Mouse (Mus musculus) liver, postnatal 0 days (tissue): ENCODE data around the gene Tspan14. TPM values are rescaled to one million over a fixed set of nuclear protein-coding genes. Genes with fewer than 3 reads are reported as not detected.

ENCODE experiments used
- ATAC-seq: fragments of 200-750 bp; cut with Nextera tagmentation; 2 replicates; pipeline ENCODE4 v1.8.0; 2017; ENCODE audit warnings: mild to moderate bottlenecking, moderate library complexity
- DNase-seq: peaks from one replicate; pipeline ENCODE4 v3.0.0-alpha.2; 2016
- H3K27ac ChIP-seq: fragments of 300-500 bp; sonication (generic); 2 replicates; pipeline ENCODE4 v1.5.1; 2014; ENCODE audit warnings: antibody characterized with exemption, moderate library complexity, mild to moderate bottlenecking, low read depth
- H3K27me3 ChIP-seq: fragments of 300-500 bp; sonication (generic); 2 replicates; pipeline ENCODE4 v1.6.1; 2014; ENCODE audit warnings: low read length, control low read depth, mixed read lengths; ENCODE audit not compliant: insufficient read depth
- H3K36me3 ChIP-seq: fragments of 300-500 bp; sonication (generic); replicated peaks from 2 replicates; pipeline ENCODE4 v1.6.1; 2014; ENCODE audit warnings: mild to moderate bottlenecking, control low read depth, low read length, moderate library complexity, mixed read lengths; ENCODE audit not compliant: insufficient read depth
- H3K4me1 ChIP-seq: fragments of 300-500 bp; sonication (generic); 2 replicates; pipeline ENCODE4 v1.6.1; 2014; ENCODE audit warnings: antibody characterized with exemption, mild to moderate bottlenecking, control low read depth; ENCODE audit not compliant: insufficient read depth
- H3K4me2 ChIP-seq: fragments of 300-500 bp; sonication (generic); 2 replicates; pipeline ENCODE4 v1.6.1; 2014; ENCODE audit warnings: low read depth, mild to moderate bottlenecking, low read length, moderate library complexity, mixed read lengths
- H3K4me3 ChIP-seq: fragments of 300-500 bp; sonication (generic); 2 replicates; pipeline ENCODE4 v1.5.1; 2014; ENCODE audit warnings: low read depth, low read length
- H3K9ac ChIP-seq: fragments of 300-500 bp; sonication (generic); replicated peaks from 2 replicates; pipeline ENCODE4 v1.6.1; 2014; ENCODE audit warnings: mild to moderate bottlenecking, moderate library complexity
- H3K9me3 ChIP-seq: fragments of 300-500 bp; sonication (generic); 2 replicates; pipeline ENCODE4 v1.6.1; 2016; ENCODE audit warnings: mild to moderate bottlenecking, control low read depth, low read length, mixed read lengths
- CTCF ChIP-seq: sonication (generic); IDR thresholded peaks from 2 replicates; pipeline ENCODE4 v1.5.1; 2016; ENCODE audit warnings: antibody characterized with exemption, low read depth
- EP300 ChIP-seq: IDR thresholded peaks from 2 replicates; pipeline ENCODE4 v1.6.1; 2016; ENCODE audit warnings: antibody characterized with exemption, low read depth, mild to moderate bottlenecking
- WGBS: fragments of 180-500 bp; shearing (Covaris S2); extraction: QIAGEN DNeasy Blood & Tissue Kit; methylation state at CpG from one replicate; pipeline ENCODE4 v1.1.7; 2014; ENCODE audit not compliant: insufficient replicate concordance; 5-methylcytosine and 5-hydroxymethylcytosine counted together
- polyA plus RNA-seq: library from polyadenylated mRNA; unstranded; fragments of >200 nt; fragmentation: Nextera tagmentation; extraction: Ambion mirVana; gene quantifications from 2 replicates; pipeline ENCODE4 v1.2.1, GENCODE M21; 2015

Tspan14 gene
- polyA plus RNA-seq, 1 experiment from 2014 or later: 24.9 TPM

DNA sequence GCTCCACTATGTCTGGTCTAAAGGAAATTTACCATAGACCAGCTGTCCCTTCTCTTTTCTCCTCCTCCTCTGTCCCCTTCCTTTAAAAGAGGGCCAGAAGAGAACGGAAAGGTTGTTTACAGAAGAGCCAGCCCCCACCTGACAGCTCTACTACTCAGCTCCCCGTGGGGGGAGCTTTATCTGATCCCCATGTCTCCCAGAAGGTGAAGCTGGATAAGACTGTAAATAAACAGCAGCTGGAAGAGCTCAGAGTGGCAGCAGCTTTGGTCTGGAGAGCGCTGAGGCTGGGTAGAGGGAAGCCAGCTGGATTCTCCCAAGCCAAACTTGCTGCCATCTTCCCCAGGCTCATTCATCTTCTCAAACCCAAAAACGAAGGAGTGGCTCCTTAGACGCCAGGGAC lies 41.0 kb upstream of the Tspan14 start:
- Histone ChIP-seq H3K27ac (peak overlapping the region; percentile 83), H3K36me3 (peaks cover 4% of the 10 kb centered on the region), H3K9ac (peak overlapping the region; percentile 36), H3K4me1 (peaks cover 75% of the 10 kb centered on the region), H3K4me3 (peak overlapping the region; percentile 17), H3K4me2 (peak overlapping the region; percentile 63), H3K9me3 (no peaks in the 10 kb centered on the region), H3K27me3 (no peaks in the 10 kb centered on the region)
- ATAC-seq: peak; percentile 75
- DNase-seq: peak; percentile 40
- TF ChIP-seq CTCF: no peak
- TF ChIP-seq EP300: peak; percentile 95
- 27% methylated on average over 5 of the region's 5 CpGs for WGBS

DNA sequence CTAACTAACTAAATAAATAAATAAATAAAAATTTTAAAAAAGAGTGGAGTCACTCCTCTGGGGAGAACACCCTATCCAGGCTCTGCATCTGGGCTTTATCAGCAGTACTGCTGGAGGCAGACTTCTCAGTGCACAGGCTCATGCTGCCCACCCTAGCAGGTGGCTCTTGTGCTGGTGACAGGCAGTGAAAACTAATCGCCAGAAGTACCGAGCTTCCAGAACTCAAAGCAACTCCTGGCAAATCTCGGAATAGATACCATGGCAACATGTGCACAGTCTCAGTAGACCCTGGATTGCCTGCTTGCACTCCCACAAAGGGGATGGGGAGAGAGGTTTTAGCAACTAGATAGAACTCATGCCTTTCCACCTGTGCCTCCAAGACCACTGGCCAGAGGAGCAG lies 40.3 kb upstream of the Tspan14 start:
- Histone ChIP-seq H3K9ac (peak overlapping the region; percentile 60), H3K4me3 (peak overlapping the region; percentile 31), H3K27me3 (no peaks in the 10 kb centered on the region), H3K4me1 (peaks cover 68% of the 10 kb centered on the region), H3K4me2 (peak overlapping the region; percentile 63), H3K36me3 (peaks cover 11% of the 10 kb centered on the region), H3K27ac (peak overlapping the region; percentile 83), H3K9me3 (no peaks in the 10 kb centered on the region)
- peak; percentile 72 for DNase-seq
- 60% methylated on average over 3 of the region's 3 CpGs for WGBS
- ATAC-seq: peak; percentile 90
- TF ChIP-seq EP300 (peak; percentile 96), CTCF (no peak)

DNA sequence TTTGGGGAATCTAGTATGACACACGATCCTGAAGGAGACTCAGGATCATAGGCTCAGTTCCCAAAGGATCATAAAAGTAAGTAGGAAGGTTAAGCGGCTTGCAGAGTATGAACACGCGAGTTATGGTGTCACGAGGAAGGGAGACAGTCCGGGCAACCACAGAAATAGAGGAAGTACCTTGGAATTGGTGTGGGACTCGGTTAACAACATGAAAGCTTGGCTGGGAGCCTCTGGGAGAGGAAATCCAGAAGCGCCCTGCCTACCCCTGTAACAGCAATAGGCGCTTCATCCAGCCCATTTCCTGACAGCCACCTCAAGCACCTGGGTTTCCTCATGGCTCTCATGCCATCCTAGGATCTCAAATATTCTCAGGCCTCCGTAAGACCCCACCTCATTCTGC lies 39.7 kb upstream of the Tspan14 start:
- Histone ChIP-seq H3K27ac (peak overlapping the region; percentile 83), H3K36me3 (peaks cover 17% of the 10 kb centered on the region), H3K4me3 (peak overlapping the region; percentile 31), H3K4me2 (peak overlapping the region; percentile 63), H3K9me3 (no peaks in the 10 kb centered on the region), H3K9ac (peak overlapping the region; percentile 60), H3K4me1 (peaks cover 62% of the 10 kb centered on the region), H3K27me3 (no peaks in the 10 kb centered on the region)
- DNase-seq: no peak
- WGBS: 69% methylated on average over 10 of the region's 10 CpGs
- 0 out of 2 replicates have a peak, but pooled peaks have one; percentile 1 for ATAC-seq
- TF ChIP-seq EP300 (no peak), CTCF (no peak)

DNA sequence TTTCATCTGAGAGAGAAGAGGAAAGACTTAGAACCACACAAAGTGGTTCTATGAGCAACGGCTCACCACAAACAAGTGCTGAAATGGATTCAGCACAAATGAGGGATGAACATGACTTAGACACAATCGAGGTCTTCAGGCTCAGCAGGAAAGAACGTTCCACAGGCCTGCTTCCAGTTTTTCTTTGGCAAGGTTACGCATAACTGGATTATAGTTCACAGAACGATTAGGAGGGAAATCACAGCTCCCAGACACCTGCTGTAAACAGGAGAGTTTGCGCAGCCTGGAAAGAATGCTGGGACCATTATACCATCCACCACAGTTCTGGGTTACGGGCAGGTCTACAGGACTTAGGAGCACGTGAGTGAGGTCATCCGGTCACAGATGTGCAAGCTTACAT lies 39.1 kb upstream of the Tspan14 start:
- Histone ChIP-seq H3K4me3 (peak overlapping the region; percentile 31), H3K27me3 (no peaks in the 10 kb centered on the region), H3K4me2 (peak overlapping the region; percentile 63), H3K27ac (peak overlapping the region; percentile 83), H3K9me3 (no peaks in the 10 kb centered on the region), H3K36me3 (peaks cover 22% of the 10 kb centered on the region), H3K4me1 (peaks cover 57% of the 10 kb centered on the region), H3K9ac (peak overlapping the region; percentile 60)
- TF ChIP-seq CTCF: no peak
- TF ChIP-seq EP300: no peak
- 88% methylated on average over 9 of the region's 9 CpGs for WGBS
- no peak for DNase-seq
- ATAC-seq: no peak

DNA sequence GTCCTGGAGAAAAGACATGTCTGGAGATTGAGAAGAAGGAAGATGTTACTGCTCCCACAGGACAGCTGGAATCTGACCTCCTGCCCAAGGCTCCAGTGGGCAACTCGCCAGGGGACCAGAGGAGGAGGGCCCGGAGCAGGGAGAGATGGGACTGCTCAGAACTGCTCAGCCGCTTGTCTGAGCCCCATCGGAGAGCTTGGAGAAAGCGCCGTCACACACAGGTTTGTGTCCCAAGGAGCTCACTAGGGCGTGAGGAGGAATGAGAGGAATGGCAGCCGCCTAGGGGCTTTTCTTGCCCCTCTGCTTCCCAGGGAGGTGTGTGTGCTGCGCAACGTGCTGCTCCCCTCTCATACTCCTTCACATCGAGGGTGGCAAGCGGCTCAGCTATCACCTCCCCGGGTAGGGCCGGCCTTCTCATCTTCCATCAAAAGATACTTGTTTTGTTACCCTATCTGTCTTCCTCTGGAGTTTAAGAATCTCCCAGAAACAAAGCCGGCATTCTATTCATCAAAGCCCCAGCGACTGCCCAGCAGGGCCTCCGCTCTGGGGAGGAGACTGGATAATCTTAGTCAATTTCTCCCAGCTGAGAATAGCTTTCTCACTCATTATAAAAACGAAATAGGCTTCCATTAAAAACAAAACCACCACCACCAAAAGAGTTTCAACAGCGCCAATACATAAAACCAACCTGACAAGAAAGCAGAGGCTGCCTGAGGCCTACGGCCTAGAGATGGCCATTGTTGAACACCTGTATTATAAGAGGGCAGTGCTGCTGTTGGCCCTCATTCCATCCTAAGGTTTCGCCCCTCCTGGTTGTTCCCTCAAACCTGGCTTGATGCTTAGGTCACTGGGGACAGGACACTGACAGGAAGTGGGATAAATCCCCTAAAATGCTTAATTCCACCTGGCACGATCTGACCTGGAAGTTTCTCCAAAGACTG lies 37.9 kb upstream of the Tspan14 start:
- TF ChIP-seq EP300 (no peak), CTCF (no peak)
- Histone ChIP-seq H3K27me3 (no peaks in the 10 kb centered on the region), H3K27ac (peak overlapping the region; percentile 22; the same call in 1 of the 2 replicates), H3K9ac (peak overlapping the region; percentile 38; the same call in 1 of the 2 replicates), H3K9me3 (no peaks in the 10 kb centered on the region), H3K4me1 (peaks cover 48% of the 10 kb centered on the region), H3K36me3 (peaks cover 30% of the 10 kb centered on the region), H3K4me3 (peak overlapping the region; percentile 15; the same call in 1 of the 2 replicates), H3K4me2 (peak overlapping the region; percentile 45)
- ATAC-seq: no peak
- peak; percentile 54 for DNase-seq
- 69% methylated on average over 22 of the region's 22 CpGs for WGBS

DNA sequence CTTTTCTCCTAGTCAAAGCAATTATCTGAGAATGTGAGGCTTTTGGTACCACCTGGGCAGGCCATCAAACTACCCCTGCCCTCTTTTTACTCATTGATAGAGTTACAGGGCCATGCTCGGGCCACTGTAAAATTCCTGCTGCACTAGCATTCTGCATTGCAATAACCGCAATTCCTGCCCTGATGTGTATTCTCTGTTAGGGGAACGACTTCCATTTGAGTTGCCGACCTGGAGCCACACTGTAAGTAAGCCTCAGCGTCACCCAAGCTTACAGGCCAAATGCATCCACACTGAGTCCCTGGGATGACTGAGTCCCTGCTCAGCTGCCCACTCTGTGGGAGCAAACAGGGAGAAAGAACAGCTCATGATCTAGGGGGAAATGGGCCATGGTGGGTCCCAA lies 35.0 kb upstream of the Tspan14 start:
- DNase-seq (no peak), ATAC-seq (no peak)
- TF ChIP-seq CTCF (no peak), EP300 (no peak)
- no peak overlapping the region for H3K4me2 ChIP-seq
- H3K4me3 ChIP-seq: no peak overlapping the region
- no peaks in the 10 kb centered on the region for H3K27me3 ChIP-seq
- no peak overlapping the region for H3K27ac ChIP-seq
- 90% methylated on average over 5 of the region's 5 CpGs for WGBS
- no peak overlapping the region for H3K9ac ChIP-seq
- H3K9me3 ChIP-seq: no peaks in the 10 kb centered on the region
- peaks cover 51% of the 10 kb centered on the region for H3K36me3 ChIP-seq
- peaks cover 25% of the 10 kb centered on the region for H3K4me1 ChIP-seq
